Mouse (Mus musculus) left cerebral cortex, adult 2 months (tissue): ENCODE measurements around the gene Mtor. TPM values are rescaled to one million over a fixed set of nuclear protein-coding genes. Genes with fewer than 3 reads are reported as not detected.
A peak's percentile ranks its signal among the peaks of the same experiment; 100 is the strongest.

Experiments used
- DNase-seq, 2 experiments: peaks; one replicate each; pipeline ENCODE4 v3.0.0; 2021 to 2022; ENCODE audit warnings: low spot score in 2 of 2, mixed read lengths in 1 of 2; ENCODE audit errors: extremely low spot score in 1 of 2
- H3K27ac ChIP-seq: fragments of 200-600 bp; 2 replicates; pipeline ENCODE4 v1.8.1; 2022
- H3K4me3 ChIP-seq: fragments of 200-600 bp; 2 replicates; pipeline ENCODE4 v1.8.1; 2022
- CTCF ChIP-seq: fragments of 200-600 bp; IDR thresholded peaks from 2 replicates; pipeline ENCODE4 v1.8.1; 2022; ENCODE audit warnings: antibody characterized with exemption, mild to moderate bottlenecking, moderate library complexity
- intact Hi-C: fragments of 180-260 bp; cut with DNase I; formaldehyde crosslinking; loops from one replicate; pipeline ENCODE4 v1.15.1; 2025
- total RNA-seq, 2 experiments: library from RNA; stranded (reverse); gene quantifications; 2 replicates each; pipeline ENCODE4 v1.2.3; 2021

The Mtor gene
- total RNA-seq, 2 experiments from 2014 or later, result 92.7 to 94.0 TPM

DNA sequence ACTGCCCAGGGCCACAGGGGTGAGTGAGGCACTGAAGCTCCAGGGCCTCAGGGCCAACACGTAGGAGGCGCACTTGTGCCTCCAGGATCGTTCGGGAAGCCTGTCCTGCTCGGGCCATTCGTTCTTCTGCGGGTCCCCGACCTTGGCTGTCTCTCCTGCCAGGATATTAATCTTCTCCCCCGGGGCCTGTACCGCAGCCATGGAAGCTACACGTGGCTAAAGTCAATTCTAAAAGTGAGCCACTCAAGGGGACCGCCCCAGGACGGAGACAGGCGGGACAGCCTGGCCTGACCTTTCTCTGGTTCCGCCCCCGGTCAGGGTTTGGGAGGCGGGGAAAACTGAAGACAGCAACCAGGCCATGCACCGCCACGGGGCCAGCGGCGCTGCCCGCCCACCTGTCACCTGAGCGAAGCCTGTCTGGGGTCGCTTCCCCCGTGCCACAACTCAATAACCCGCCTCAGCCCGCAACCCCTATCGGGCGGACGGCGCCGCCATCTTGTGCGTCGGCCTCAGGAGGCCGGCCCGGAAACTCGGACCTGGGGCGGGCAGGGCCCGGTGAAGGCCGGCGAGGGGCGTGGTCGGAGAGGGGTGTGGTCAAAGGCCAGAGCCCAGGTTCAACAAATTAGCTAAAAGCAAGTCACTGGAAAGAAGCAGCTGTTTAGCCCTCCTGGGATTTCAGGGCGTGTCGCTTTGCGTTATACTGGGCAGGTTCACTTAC lies 4.0 kb upstream of the Mtor start, which contains the start of gene Ubiad1:
TSS of gene Ubiad1 (minus strand) at position 522 of the 718 bp plus-strand sequence.
- peak; percentile 70 to 77 for DNase-seq
- Histone ChIP-seq H3K4me3 (peak within 1 kb of the TSS; percentile 91), H3K27ac (peak within 1 kb of the TSS; percentile 84)
- no peak; the same call in 1 of the 2 replicates for TF ChIP-seq CTCF
- intact Hi-C loops, result no loop called here

DNA sequence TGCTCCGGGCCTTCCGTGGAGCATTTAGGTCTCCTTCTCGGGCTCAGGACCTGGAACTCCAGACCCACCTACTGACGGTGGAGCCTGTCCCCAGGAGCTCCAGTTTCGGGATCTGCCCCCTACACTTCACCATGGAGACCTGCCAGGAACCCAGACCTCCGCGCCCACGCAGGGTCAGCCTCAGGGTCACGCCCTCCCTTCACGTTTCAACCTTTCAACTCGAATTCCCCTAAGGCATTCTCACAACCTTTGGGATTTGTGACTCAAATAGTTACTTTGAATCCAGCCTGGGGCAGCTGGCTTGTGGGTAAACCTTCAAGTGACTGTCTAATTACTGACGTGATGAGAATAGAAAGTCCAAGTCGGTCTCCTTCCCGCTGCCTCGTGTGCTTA lies 438 bp downstream of the Mtor start:
- Histone ChIP-seq H3K4me3 (peak overlapping the region; percentile 80), H3K27ac (peak overlapping the region; percentile 77)
- intact Hi-C loops, result no loop called here
- DNase-seq, result no peak
- TF ChIP-seq CTCF, result no peak

DNA sequence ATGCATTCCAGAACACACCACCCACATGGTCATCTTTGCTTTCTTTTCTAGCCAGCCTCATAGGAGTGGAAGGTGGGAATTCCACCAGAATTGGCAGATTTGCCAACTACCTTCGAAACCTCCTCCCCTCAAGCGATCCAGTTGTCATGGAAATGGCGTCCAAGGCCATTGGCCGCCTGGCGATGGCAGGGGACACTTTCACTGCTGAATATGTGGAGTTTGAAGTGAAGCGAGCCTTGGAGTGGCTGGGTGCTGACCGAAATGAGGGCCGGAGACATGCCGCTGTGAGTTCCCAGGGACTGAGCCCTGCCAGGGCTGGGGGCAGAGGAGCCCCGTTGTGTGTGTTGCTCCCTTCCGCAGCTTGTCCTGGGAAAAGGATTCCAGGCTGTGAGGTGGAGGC lies 5.3 kb downstream of the Mtor start:
- TF ChIP-seq CTCF, result no peak
- DNase-seq, result no peak
- intact Hi-C loops, result no loop called here

DNA sequence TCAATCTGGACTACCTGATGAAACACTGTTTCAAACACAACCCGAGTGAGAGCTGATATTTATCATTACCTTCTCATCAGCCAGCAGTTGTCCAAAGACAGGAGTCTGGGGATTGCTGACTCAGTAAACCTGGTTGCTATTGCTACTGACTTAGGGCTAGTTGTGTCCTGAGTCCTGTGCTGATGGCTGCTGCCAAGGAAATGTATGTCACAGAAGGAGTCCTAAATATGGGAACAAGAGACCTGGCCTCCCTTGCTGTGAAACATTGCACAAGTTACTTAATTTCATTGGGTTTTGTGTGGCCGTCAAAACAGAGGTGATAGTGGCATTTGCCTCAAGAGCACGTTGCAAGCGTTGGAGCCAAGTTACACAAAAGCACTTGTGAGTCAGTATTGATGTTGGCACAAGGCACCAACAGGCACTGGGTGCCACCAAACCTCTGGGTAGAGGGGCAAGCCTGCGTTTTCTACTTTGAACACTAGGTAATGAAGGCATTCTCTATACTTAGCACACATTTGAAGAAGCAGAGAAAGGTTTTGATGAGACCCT lies 7.1 kb downstream of the Mtor start:
- TF ChIP-seq CTCF, result no peak
- Histone ChIP-seq H3K27ac (no peak overlapping the region), H3K4me3 (no peak overlapping the region)
- intact Hi-C loops, result no loop called here
- no peak for DNase-seq

More for the DNA sequence above, 5.3 kb downstream of the Mtor start:
- Histone ChIP-seq H3K4me3 (no peak overlapping the region), H3K27ac (no peak overlapping the region)

DNA sequence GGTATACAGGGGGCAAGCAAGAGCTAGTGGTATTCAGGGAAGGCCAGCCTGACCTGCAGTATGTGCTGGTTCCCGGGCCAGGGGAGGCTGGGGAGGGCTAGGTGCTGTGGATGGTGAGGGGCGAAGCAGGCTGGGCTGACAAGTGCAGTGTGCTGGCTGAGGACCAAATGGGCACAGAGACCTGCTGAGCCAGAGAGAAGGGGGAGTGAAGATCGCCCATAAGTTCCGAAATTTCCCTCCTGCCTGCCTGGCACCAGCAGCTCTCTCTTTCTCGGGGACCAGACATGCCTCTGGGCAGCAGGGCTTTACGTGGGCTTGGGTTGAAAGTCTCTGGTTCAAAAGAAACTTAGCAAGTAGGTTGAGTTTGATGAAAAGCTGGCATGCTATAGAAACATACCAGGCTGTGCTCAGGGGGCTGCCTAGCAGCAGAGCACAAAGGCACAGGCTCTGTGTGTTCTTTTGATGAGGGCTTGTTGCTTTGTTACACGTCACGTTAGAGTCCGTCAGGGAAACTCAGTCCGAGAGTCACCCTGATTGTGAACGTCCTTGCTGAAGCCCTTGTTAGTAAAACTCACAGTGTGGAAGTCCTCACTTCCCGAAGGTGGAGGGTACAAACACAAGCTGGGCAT lies 12.4 kb downstream of the Mtor start:
- TF ChIP-seq CTCF, result no peak
- Histone ChIP-seq H3K27ac (no peak overlapping the region), H3K4me3 (no peak overlapping the region)
- DNase-seq, result no peak
- intact Hi-C loops, result no loop called here

DNA sequence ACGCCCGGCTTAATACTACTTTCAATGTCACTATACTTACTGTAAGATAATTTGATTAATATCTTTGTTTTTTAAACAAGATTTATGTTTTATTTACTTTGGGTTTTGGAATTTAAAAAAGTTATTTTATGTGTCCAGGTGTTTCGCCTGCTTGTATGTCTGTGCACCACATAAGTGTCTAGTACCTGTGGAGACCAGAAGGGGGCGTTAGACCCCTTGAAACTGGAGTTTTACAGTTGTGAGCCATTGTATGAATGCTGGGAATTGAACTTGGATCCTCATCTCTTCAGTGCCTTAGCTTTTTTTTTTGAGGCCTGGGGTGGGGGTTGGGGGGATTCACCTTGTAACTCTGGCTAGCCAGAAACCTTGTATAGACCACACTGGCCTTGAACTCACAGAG lies 13.4 kb downstream of the Mtor start:
- TF ChIP-seq CTCF, result peak; percentile 29; the same call in 1 of the 2 replicates
- intact Hi-C loops, result no loop called here
- H3K27ac ChIP-seq, result no peak overlapping the region
- no peak for DNase-seq
- no peak overlapping the region for H3K4me3 ChIP-seq

DNA sequence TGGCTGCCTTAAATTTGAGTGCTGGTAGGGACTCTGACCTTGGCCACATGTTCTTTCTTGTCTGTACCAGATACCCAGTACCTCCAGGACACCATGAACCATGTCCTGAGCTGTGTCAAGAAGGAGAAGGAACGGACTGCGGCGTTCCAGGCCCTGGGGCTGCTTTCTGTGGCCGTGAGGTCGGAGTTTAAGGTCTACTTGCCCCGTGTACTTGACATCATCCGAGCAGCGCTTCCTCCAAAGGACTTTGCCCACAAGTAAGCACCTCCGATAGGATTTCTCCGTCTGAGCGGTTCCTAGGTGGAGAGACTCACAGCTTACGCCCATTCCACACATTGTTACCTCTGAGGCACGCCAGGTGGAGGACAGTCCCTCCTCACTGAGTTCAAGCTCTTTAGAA lies 14.3 kb downstream of the Mtor start:
- intact Hi-C loops, result no loop called here
- TF ChIP-seq CTCF, result no peak
- H3K4me3 ChIP-seq, result no peak overlapping the region
- H3K27ac ChIP-seq, result no peak overlapping the region
- DNase-seq, result no peak

DNA sequence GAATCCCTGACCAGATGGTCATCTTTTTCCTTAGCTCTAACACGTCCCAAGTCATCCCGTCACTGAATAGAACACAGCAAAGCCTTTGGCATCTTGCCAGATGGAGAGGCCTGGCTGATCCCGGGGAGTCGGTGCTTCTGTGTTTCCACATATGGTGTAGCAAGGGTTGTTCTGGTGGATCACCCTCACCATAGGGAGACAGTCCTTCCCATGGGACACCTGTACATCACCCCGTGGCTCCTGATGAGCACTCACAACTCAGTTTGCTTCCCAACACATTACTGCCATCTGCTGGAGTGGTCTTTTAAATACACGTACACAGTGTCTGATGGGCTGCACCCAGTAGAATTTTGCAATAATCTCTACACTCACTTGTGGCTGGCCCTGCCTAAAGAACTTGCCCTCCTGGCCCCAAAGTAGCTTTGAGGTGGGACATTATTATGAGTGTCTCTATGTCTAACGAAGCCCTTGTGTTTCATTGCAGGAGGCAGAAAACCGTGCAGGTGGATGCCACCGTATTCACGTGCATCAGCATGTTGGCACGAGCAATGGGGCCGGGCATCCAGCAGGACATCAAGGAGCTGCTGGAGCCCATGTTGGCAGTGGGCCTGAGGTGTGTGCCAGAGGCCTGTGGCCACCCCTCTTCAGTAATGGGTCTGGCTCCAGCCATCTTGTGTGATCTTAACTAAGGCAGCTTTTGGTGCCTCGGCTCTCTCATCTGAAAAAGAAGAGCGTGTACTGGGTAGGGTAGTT lies 15.0 kb downstream of the Mtor start:
- Histone ChIP-seq H3K4me3 (no peak overlapping the region), H3K27ac (no peak overlapping the region)
- intact Hi-C loops, result no loop called here
- no peak for DNase-seq
- peak; percentile 60 for TF ChIP-seq CTCF

DNA sequence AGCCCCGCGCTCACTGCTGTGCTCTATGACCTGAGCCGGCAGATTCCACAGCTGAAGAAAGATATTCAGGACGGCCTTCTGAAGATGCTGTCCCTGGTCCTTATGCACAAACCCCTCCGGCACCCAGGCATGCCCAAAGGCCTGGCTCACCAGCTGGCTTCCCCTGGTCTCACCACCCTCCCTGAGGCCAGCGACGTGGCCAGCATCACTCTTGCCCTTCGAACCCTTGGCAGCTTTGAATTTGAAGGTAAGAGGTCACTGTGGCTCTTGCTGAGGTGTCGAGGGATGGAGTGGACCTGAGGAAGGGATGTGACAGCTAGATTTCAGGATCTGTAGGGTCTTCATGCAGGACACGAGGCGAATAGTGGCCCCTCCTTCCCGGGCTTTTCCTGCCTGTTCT lies 15.9 kb downstream of the Mtor start:
- TF ChIP-seq CTCF, result no peak
- Histone ChIP-seq H3K4me3 (no peak overlapping the region), H3K27ac (no peak overlapping the region)
- intact Hi-C loops, result no loop called here
- DNase-seq, result no peak

DNA sequence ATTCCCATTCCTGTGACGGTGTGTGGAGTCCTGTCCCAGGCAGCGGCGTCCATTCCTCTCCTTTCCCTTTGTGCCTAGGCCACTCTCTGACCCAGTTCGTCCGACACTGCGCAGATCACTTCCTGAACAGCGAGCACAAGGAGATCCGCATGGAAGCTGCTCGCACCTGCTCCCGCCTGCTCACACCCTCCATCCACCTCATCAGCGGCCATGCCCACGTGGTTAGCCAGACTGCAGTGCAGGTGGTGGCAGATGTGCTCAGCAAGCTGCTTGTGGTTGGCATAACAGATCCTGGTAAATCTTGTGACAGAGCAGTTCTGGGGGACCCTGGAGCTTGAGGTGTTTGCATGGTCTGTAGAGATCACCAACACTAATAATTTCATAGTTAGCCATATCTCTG lies 16.5 kb downstream of the Mtor start:
- intact Hi-C loops, result no loop called here

DNA sequence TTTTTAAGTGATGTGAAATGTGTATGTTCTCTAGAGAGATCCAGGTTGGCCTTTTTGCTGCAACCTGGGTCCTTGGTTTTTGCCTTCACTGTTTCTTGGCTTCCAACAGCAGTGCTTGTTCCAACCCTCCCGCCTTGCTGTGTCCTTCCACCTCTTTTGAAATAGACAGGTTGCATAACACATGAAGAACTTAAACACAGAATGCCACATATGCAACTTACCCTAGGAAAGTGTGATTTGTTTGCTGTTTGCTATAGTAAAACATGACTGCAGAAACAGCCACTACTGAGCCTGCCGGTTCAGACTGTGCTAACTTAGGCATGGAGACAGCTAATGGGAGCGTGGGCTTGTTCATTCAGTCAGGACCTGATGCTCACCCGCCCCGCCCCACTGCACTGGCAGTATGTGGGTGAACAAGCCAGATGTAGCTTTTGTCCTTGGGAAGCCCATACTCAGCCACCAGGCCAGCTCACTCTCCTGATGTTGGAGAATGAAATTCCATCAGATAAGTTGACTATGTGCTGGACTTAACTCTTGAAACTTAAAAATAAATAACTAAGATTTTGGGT lies 18.2 kb downstream of the Mtor start:
- Histone ChIP-seq H3K4me3 (no peak overlapping the region), H3K27ac (no peak overlapping the region)
- no peak for TF ChIP-seq CTCF
- DNase-seq, result no peak
- intact Hi-C loops, result no loop called here

More for the DNA sequence above, 16.5 kb downstream of the Mtor start:
- H3K4me3 ChIP-seq, result no peak overlapping the region
- TF ChIP-seq CTCF, result no peak
- no peak overlapping the region for H3K27ac ChIP-seq
- DNase-seq, result no peak

DNA sequence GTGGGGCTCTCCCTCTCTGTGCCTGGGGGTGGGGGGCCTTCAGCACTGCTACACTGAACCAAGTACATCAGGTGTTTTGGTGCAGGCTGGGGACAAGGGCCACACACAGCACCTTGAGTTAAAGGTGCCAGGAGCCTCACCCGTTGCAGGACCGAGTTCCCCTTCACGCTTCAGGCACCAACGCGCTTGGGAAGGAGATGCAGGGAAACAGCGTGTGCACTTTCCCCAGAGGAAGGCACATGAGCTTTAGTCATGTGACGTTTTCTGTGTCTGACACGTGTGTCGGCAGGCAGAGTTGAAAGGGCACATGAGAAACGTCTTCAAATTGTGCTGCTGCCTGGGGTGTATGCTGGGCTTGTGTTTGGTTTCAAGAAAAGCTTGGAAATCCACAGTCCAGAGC lies 20.0 kb downstream of the Mtor start:
- no peak overlapping the region for H3K27ac ChIP-seq
- intact Hi-C loops, result no loop called here
- H3K4me3 ChIP-seq, result no peak overlapping the region
- TF ChIP-seq CTCF, result no peak
- no peak for DNase-seq
